Mouse (Mus musculus) macrophage (primary cell): ENCODE data around the gene Fbrsl1. TPM values are rescaled to one million over a fixed set of nuclear protein-coding genes. Genes with fewer than 3 reads are reported as not detected.
A peak's percentile ranks its signal among the peaks of the same experiment; 100 is the strongest.
"Not testable (repeated sequence)": the region's sequence is repeated elsewhere in the genome, so short reads cannot be mapped to it uniquely, and the experiment has no call there.

Experiments
- H3K27ac ChIP-seq: fragments of 350-480 bp; formaldehyde crosslinking; 2 replicates; pipeline ENCODE4 v1.9.0; 2021
- H3K36me3 ChIP-seq: fragments of 350-480 bp; formaldehyde crosslinking; 2 replicates; pipeline ENCODE4 v1.9.0; 2021; ENCODE audit errors: inconsistent target
- H3K4me3 ChIP-seq: fragments of 350-480 bp; formaldehyde crosslinking; 2 replicates; pipeline ENCODE4 v1.9.0; 2021; ENCODE audit errors: inconsistent target
- H3K79me2 ChIP-seq: fragments of 350-480 bp; formaldehyde crosslinking; 2 replicates; pipeline ENCODE4 v1.9.0; 2021; ENCODE audit errors: inconsistent target
- WGBS: methylation state at CpG from one replicate; pipeline ENCODE4 v1.1.7; 2026; ENCODE audit warnings: inconsistent platforms; ENCODE audit not compliant: missing documents; 5-methylcytosine and 5-hydroxymethylcytosine counted together
- polyA plus RNA-seq: library from polyadenylated mRNA; stranded (reverse); fragments of 250-400 nt; gene quantifications from 3 replicates; pipeline ENCODE4 v1.2.4, GENCODE M21; 2018; ENCODE audit warnings: inconsistent platforms

Gene Fbrsl1
- polyA plus RNA-seq, 1 experiment from 2014 or later: 11.8 TPM

- 89% methylated on average over 6 of the region's 6 CpGs for WGBS
- peaks cover 2% of the 10 kb centered on the region; the same call in 1 of the 2 replicates for H3K36me3 ChIP-seq
- no peak overlapping the region for H3K4me3 ChIP-seq
- H3K79me2 ChIP-seq: peaks cover 99% of the 10 kb centered on the region
- no peak overlapping the region for H3K27ac ChIP-seq
Measured at GRCm38 (mm10) chr5:110437632-110438261, 10.6 kb downstream of the Fbrsl1 start.

GRCm38 (mm10) chr5:110436166-110436565 is 12.1 kb downstream of the Fbrsl1 start:
- not testable (repeated sequence) for H3K27ac ChIP-seq, H3K36me3 ChIP-seq, H3K4me3 ChIP-seq
- WGBS: 82% methylated on average over 4 of the region's 5 CpGs
- H3K79me2 ChIP-seq: peaks cover 83% of the 10 kb centered on the region

GRCm38 (mm10) chr5:110434816-110435215 is 13.5 kb downstream of the Fbrsl1 start:
- peaks cover 70% of the 10 kb centered on the region; the same call in 1 of the 2 replicates for H3K79me2 ChIP-seq
- no peak overlapping the region for H3K27ac ChIP-seq
- H3K4me3 ChIP-seq: no peak overlapping the region
- peaks cover 9% of the 10 kb centered on the region for H3K36me3 ChIP-seq

- Histone ChIP-seq H3K27ac (no peak overlapping the region), H3K36me3 (peaks cover 9% of the 10 kb centered on the region), H3K79me2 (peaks cover 12% of the 10 kb centered on the region; the same call in 1 of the 2 replicates), H3K4me3 (no peak overlapping the region)
- WGBS: 49% methylated on average over 9 of the region's 9 CpGs
Measured at GRCm38 (mm10) chr5:110429045-110429444, 19.3 kb downstream of the Fbrsl1 start.

GRCm38 (mm10) chr5:110428290-110428689 is 20.0 kb downstream of the Fbrsl1 start:
- H3K36me3 ChIP-seq: peaks cover 9% of the 10 kb centered on the region
- peaks cover 4% of the 10 kb centered on the region; the same call in 1 of the 2 replicates for H3K79me2 ChIP-seq
- H3K4me3 ChIP-seq: no peak overlapping the region
- no peak overlapping the region for H3K27ac ChIP-seq
- WGBS: 93% methylated on average over 3 of the region's 3 CpGs

GRCm38 (mm10) chr5:110425187-110425586 is 23.1 kb downstream of the Fbrsl1 start:
- 90% methylated on average over 4 of the region's 4 CpGs for WGBS
- H3K79me2 ChIP-seq: no peaks in the 10 kb centered on the region; the same call in 1 of the 2 replicates
- no peak overlapping the region for H3K27ac ChIP-seq
- no peak overlapping the region for H3K4me3 ChIP-seq
- no peaks in the 10 kb centered on the region for H3K36me3 ChIP-seq

GRCm38 (mm10) chr5:110424204-110424603 is 24.1 kb downstream of the Fbrsl1 start:
- H3K79me2 ChIP-seq: no peaks in the 10 kb centered on the region; the same call in 1 of the 2 replicates
- no peak overlapping the region for H3K4me3 ChIP-seq
- 94% methylated on average over 4 of the region's 5 CpGs for WGBS
- H3K27ac ChIP-seq: no peak overlapping the region
- no peaks in the 10 kb centered on the region for H3K36me3 ChIP-seq

GRCm38 (mm10) chr5:110421393-110421792 is 26.9 kb downstream of the Fbrsl1 start:
- peak overlapping the region; percentile 34 for H3K27ac ChIP-seq
- no peaks in the 10 kb centered on the region for H3K36me3 ChIP-seq
- no peaks in the 10 kb centered on the region; the same call in 1 of the 2 replicates for H3K79me2 ChIP-seq
- 93% methylated on average over 6 of the region's 6 CpGs for WGBS
- no peak overlapping the region for H3K4me3 ChIP-seq

- Histone ChIP-seq H3K79me2 (no peaks in the 10 kb centered on the region; the same call in 1 of the 2 replicates), H3K27ac (peak overlapping the region; percentile 34), H3K36me3 (no peaks in the 10 kb centered on the region), H3K4me3 (no peak overlapping the region)
- 18% methylated on average over 1 of the region's 1 CpGs for WGBS
Measured at GRCm38 (mm10) chr5:110420950-110421349, 27.4 kb downstream of the Fbrsl1 start.

GRCm38 (mm10) chr5:110420201-110420600 is 28.1 kb downstream of the Fbrsl1 start:
- Histone ChIP-seq H3K4me3 (no peak overlapping the region), H3K79me2 (no peaks in the 10 kb centered on the region; the same call in 1 of the 2 replicates), H3K27ac (no peak overlapping the region), H3K36me3 (no peaks in the 10 kb centered on the region)
- 97% methylated on average over 4 of the region's 4 CpGs for whole genome bisulfite sequencing

GRCm38 (mm10) chr5:110418523-110418911 is 29.8 kb downstream of the Fbrsl1 start:
- no peaks in the 10 kb centered on the region; the same call in 1 of the 2 replicates for H3K79me2 ChIP-seq
- H3K27ac ChIP-seq: no peak overlapping the region
- H3K36me3 ChIP-seq: no peaks in the 10 kb centered on the region
- no peak overlapping the region for H3K4me3 ChIP-seq
- WGBS: 88% methylated on average over 1 of the region's 1 CpGs

- Histone ChIP-seq H3K36me3 (no peaks in the 10 kb centered on the region), H3K4me3 (no peak overlapping the region), H3K27ac (no peak overlapping the region), H3K79me2 (no peaks in the 10 kb centered on the region; the same call in 1 of the 2 replicates)
- 90% methylated on average over 14 of the region's 14 CpGs for WGBS
Measured at GRCm38 (mm10) chr5:110417756-110418522, 30.4 kb downstream of the Fbrsl1 start.

GRCm38 (mm10) chr5:110416825-110417401 is 31.4 kb downstream of the Fbrsl1 start:
- no peaks in the 10 kb centered on the region for H3K36me3 ChIP-seq

GRCm38 (mm10) chr5:110415806-110416700 is 32.2 kb downstream of the Fbrsl1 start:
- 96% methylated on average over 11 of the region's 13 CpGs for WGBS
- H3K79me2 ChIP-seq: no peaks in the 10 kb centered on the region
- no peak overlapping the region for H3K4me3 ChIP-seq
- H3K27ac ChIP-seq: no peak overlapping the region
- H3K36me3 ChIP-seq: no peaks in the 10 kb centered on the region

More at GRCm38 (mm10) chr5:110416825-110417401, 31.4 kb downstream of the Fbrsl1 start:
- 84% methylated on average over 7 of the region's 7 CpGs for WGBS
- Histone ChIP-seq H3K27ac (no peak overlapping the region), H3K79me2 (no peaks in the 10 kb centered on the region), H3K4me3 (no peak overlapping the region)
